Mouse (Mus musculus): ENCODE results near the gene Nmnat2.

Gene Nmnat2

GRCm38 (mm10) chr1:152983416-152983815, 28.6 kb downstream of the Nmnat2 start:
- DNase-seq (ENCODE audit: low spot score in 2 of 2), result no peak

- DNase-seq (ENCODE audit: low spot score in 2 of 2), result no peak
Measured at GRCm38 (mm10) chr1:152986981-152987380, 32.2 kb downstream of the Nmnat2 start.

- DNase-seq (ENCODE audit: low spot score in 2 of 2), result no peak
Measured at GRCm38 (mm10) chr1:152990067-152990466, 35.3 kb downstream of the Nmnat2 start.

GRCm38 (mm10) chr1:152992271-152993134, 37.7 kb downstream of the Nmnat2 start:
- DNase-seq (ENCODE audit: low spot score in 2 of 2), result no peak

- no peak for DNase-seq (ENCODE audit: low spot score in 2 of 2)
Measured at GRCm38 (mm10) chr1:152993803-152994202, 39.0 kb downstream of the Nmnat2 start.

GRCm38 (mm10) chr1:152999983-153000382, 45.2 kb downstream of the Nmnat2 start:
- no peak for DNase-seq (ENCODE audit: low spot score in 2 of 2)

GRCm38 (mm10) chr1:153000486-153001228, 45.9 kb downstream of the Nmnat2 start:
- peak in 1 of 2 experiments; percentile 32 for DNase-seq (ENCODE audit: low spot score in 2 of 2)

- no peak for DNase-seq (ENCODE audit: low spot score in 2 of 2)
Measured at GRCm38 (mm10) chr1:153002295-153003050, 47.7 kb downstream of the Nmnat2 start.

- DNase-seq (ENCODE audit: low spot score in 2 of 2), result no peak
Measured at GRCm38 (mm10) chr1:153004472-153004871, 49.7 kb downstream of the Nmnat2 start.

GRCm38 (mm10) chr1:153006054-153006453, 51.3 kb downstream of the Nmnat2 start:
- no peak for DNase-seq (ENCODE audit: low spot score in 2 of 2)

GRCm38 (mm10) chr1:153006761-153007160, 52.0 kb downstream of the Nmnat2 start:
- no peak for DNase-seq (ENCODE audit: low spot score in 2 of 2)

- no peak for DNase-seq (ENCODE audit: low spot score in 2 of 2)
Measured at GRCm38 (mm10) chr1:153007292-153007691, 52.5 kb downstream of the Nmnat2 start.

- no peak for DNase-seq (ENCODE audit: low spot score in 2 of 2)
Measured at GRCm38 (mm10) chr1:153007824-153008223, 53.0 kb downstream of the Nmnat2 start.

- no peak for DNase-seq (ENCODE audit: low spot score in 2 of 2)
Measured at GRCm38 (mm10) chr1:153009338-153009737, 54.5 kb downstream of the Nmnat2 start.

GRCm38 (mm10) chr1:153010353-153011351, 55.9 kb downstream of the Nmnat2 start:
- no peak for DNase-seq (ENCODE audit: low spot score in 2 of 2)

GRCm38 (mm10) chr1:153011544-153011943, 56.8 kb downstream of the Nmnat2 start:
- no peak for DNase-seq (ENCODE audit: low spot score in 2 of 2)

- no peak for DNase-seq (ENCODE audit: low spot score in 2 of 2)
Measured at GRCm38 (mm10) chr1:153013541-153014288, 58.9 kb downstream of the Nmnat2 start.

GRCm38 (mm10) chr1:153014431-153015186, 59.8 kb downstream of the Nmnat2 start:
- peak; percentile 35 to 60 for DNase-seq (ENCODE audit: low spot score in 2 of 2)

GRCm38 (mm10) chr1:153016465-153017163, 61.8 kb downstream of the Nmnat2 start:
- peak in 1 of 2 experiments; percentile 33 for DNase-seq (ENCODE audit: low spot score in 2 of 2)

Measured in cerebellum, postnatal 4 days (tissue).